Mouse (Mus musculus) forebrain, embryonic 12.5 days (tissue): ENCODE measurements around the gene Taar2. TPM values are rescaled to one million over a fixed set of nuclear protein-coding genes. Genes with fewer than 3 reads are reported as not detected.

Experiments used
- ATAC-seq: fragments of 200-750 bp; cut with Nextera tagmentation; 2 replicates; pipeline ENCODE4 v1.8.0; 2017; ENCODE audit warnings: moderate TSS enrichment; ENCODE audit not compliant: low FRiP score
- H3K27ac ChIP-seq: fragments of 300-500 bp; sonication (generic); 2 replicates; pipeline ENCODE4 v1.5.1; 2016; ENCODE audit warnings: mild to moderate bottlenecking
- H3K27me3 ChIP-seq: fragments of 300-500 bp; sonication (generic); 2 replicates; pipeline ENCODE4 v1.6.1; 2016; ENCODE audit warnings: mild to moderate bottlenecking
- H3K36me3 ChIP-seq: fragments of 300-500 bp; sonication (generic); replicated peaks from 2 replicates; pipeline ENCODE4 v1.6.1; 2016; ENCODE audit warnings: mild to moderate bottlenecking
- H3K4me1 ChIP-seq: fragments of 300-500 bp; sonication (generic); 2 replicates; pipeline ENCODE4 v1.6.1; 2016
- H3K4me2 ChIP-seq: fragments of 300-500 bp; sonication (generic); 2 replicates; pipeline ENCODE4 v1.6.1; 2016; ENCODE audit warnings: mild to moderate bottlenecking, moderate library complexity
- H3K4me3 ChIP-seq: fragments of 300-500 bp; sonication (generic); replicated peaks from 2 replicates; pipeline ENCODE4 v1.5.1; 2016; ENCODE audit warnings: mild to moderate bottlenecking
- H3K9ac ChIP-seq: fragments of 300-500 bp; sonication (generic); 2 replicates; pipeline ENCODE4 v1.6.1; 2016; ENCODE audit warnings: mild to moderate bottlenecking
- H3K9me3 ChIP-seq: fragments of 300-500 bp; sonication (generic); 2 replicates; pipeline ENCODE4 v1.6.1; 2016
- WGBS: fragments of 180-500 bp; shearing (Covaris S2); methylation state at CpG from one replicate; pipeline ENCODE4 v1.1.7; 2016; 5-methylcytosine and 5-hydroxymethylcytosine counted together
- polyA plus RNA-seq: library from polyadenylated mRNA; unstranded; fragments of >200 nt; fragmentation: Nextera tagmentation; extraction: Ambion mirVana; gene quantifications from 2 replicates; pipeline ENCODE4 v1.2.1, GENCODE M21; 2016

Gene Taar2
- polyA plus RNA-seq, 1 experiment from 2014 or later, result not detected

- Histone ChIP-seq H3K36me3 (no peaks in the 10 kb centered on the region), H3K27me3 (no peaks in the 10 kb centered on the region), H3K9me3 (no peaks in the 10 kb centered on the region), H3K4me3 (no peak overlapping the region), H3K4me2 (no peak overlapping the region), H3K4me1 (no peaks in the 10 kb centered on the region), H3K27ac (no peak overlapping the region), H3K9ac (no peak overlapping the region)
- ATAC-seq, result no peak
- 89% methylated on average over 6 of the region's 6 CpGs for WGBS
Observed at GRCm38 (mm10) chr10:23951714-23952113, 13.3 kb downstream of the Taar2 start.

GRCm38 (mm10) chr10:23959071-23959470, 20.7 kb downstream of the Taar2 start:
- WGBS, result 73% methylated on average over 3 of the region's 3 CpGs
- Histone ChIP-seq H3K4me1 (no peaks in the 10 kb centered on the region), H3K4me2 (no peak overlapping the region), H3K36me3 (no peaks in the 10 kb centered on the region), H3K27ac (no peak overlapping the region), H3K9ac (no peak overlapping the region), H3K4me3 (no peak overlapping the region), H3K9me3 (no peaks in the 10 kb centered on the region), H3K27me3 (no peaks in the 10 kb centered on the region)
- ATAC-seq, result no peak

- Histone ChIP-seq H3K27me3 (no peaks in the 10 kb centered on the region), H3K4me3 (no peak within 1 kb of the TSS), H3K4me1 (no peaks in the 10 kb centered on the region), H3K9me3 (no peaks in the 10 kb centered on the region), H3K27ac (no peak within 1 kb of the TSS), H3K36me3 (no peaks in the 10 kb centered on the region), H3K4me2 (no peak within 1 kb of the TSS), H3K9ac (no peak within 1 kb of the TSS)
- 94% methylated on average over 13 of the region's 13 CpGs for WGBS
- no peak for ATAC-seq
Observed at GRCm38 (mm10) chr10:23960444-23960915, 22.1 kb downstream of the Taar2 start, which contains the start of gene Taar4. Gene Taar4, plus strand, starts transcription at chr10:23960494.

GRCm38 (mm10) chr10:23963444-23963843, 25.1 kb downstream of the Taar2 start:
- ATAC-seq, result no peak

GRCm38 (mm10) chr10:23964921-23965610, 26.7 kb downstream of the Taar2 start:
- H3K36me3 ChIP-seq, result no peaks in the 10 kb centered on the region
- 91% methylated on average over 6 of the region's 6 CpGs for WGBS

More at GRCm38 (mm10) chr10:23963444-23963843, 25.1 kb downstream of the Taar2 start:
- Histone ChIP-seq H3K9ac (no peak overlapping the region), H3K4me1 (no peaks in the 10 kb centered on the region), H3K27ac (no peak overlapping the region), H3K9me3 (no peaks in the 10 kb centered on the region), H3K4me3 (no peak overlapping the region), H3K36me3 (no peaks in the 10 kb centered on the region), H3K4me2 (no peak overlapping the region), H3K27me3 (no peaks in the 10 kb centered on the region)
- WGBS, result 62% methylated on average over 3 of the region's 3 CpGs

GRCm38 (mm10) chr10:23970656-23971165, 32.3 kb downstream of the Taar2 start, which contains the start of gene Taar5:
Gene Taar5, plus strand, starts transcription at chr10:23970706.
- no peak for ATAC-seq
- WGBS, result 89% methylated on average over 11 of the region's 11 CpGs

More at GRCm38 (mm10) chr10:23964921-23965610, 26.7 kb downstream of the Taar2 start:
- Histone ChIP-seq H3K9ac (no peak overlapping the region), H3K9me3 (no peaks in the 10 kb centered on the region), H3K4me2 (no peak overlapping the region), H3K27me3 (no peaks in the 10 kb centered on the region), H3K4me1 (no peaks in the 10 kb centered on the region), H3K27ac (no peak overlapping the region), H3K4me3 (no peak overlapping the region)
- ATAC-seq, result no peak

GRCm38 (mm10) chr10:23971256-23971655, 32.9 kb downstream of the Taar2 start:
- Histone ChIP-seq H3K27ac (no peak overlapping the region), H3K9me3 (no peaks in the 10 kb centered on the region), H3K4me2 (no peak overlapping the region), H3K4me1 (no peaks in the 10 kb centered on the region), H3K27me3 (no peaks in the 10 kb centered on the region), H3K36me3 (no peaks in the 10 kb centered on the region), H3K4me3 (no peak overlapping the region), H3K9ac (no peak overlapping the region)
- WGBS, result 86% methylated on average over 5 of the region's 5 CpGs
- no peak for ATAC-seq

More at GRCm38 (mm10) chr10:23970656-23971165, 32.3 kb downstream of the Taar2 start, which contains the start of gene Taar5:
- no peak within 1 kb of the TSS for H3K4me3 ChIP-seq
- no peaks in the 10 kb centered on the region for H3K9me3 ChIP-seq
- H3K4me1 ChIP-seq, result no peaks in the 10 kb centered on the region
- no peak within 1 kb of the TSS for H3K27ac ChIP-seq
- no peak within 1 kb of the TSS for H3K9ac ChIP-seq
- H3K27me3 ChIP-seq, result no peaks in the 10 kb centered on the region
- no peak within 1 kb of the TSS for H3K4me2 ChIP-seq
- no peaks in the 10 kb centered on the region for H3K36me3 ChIP-seq

GRCm38 (mm10) chr10:23977958-23978357, 39.6 kb downstream of the Taar2 start:
- no peaks in the 10 kb centered on the region for H3K9me3 ChIP-seq
- H3K9ac ChIP-seq, result no peak overlapping the region
- H3K36me3 ChIP-seq, result no peaks in the 10 kb centered on the region
- no peaks in the 10 kb centered on the region for H3K27me3 ChIP-seq
- H3K4me1 ChIP-seq, result no peaks in the 10 kb centered on the region
- H3K4me2 ChIP-seq, result no peak overlapping the region
- WGBS, result 36% methylated on average over 4 of the region's 4 CpGs
- ATAC-seq, result no peak
- H3K27ac ChIP-seq, result no peak overlapping the region
- H3K4me3 ChIP-seq, result no peak overlapping the region

- ATAC-seq, result peak; percentile 89
- WGBS, result 40% methylated on average over 16 of the region's 16 CpGs
- Histone ChIP-seq H3K9me3 (no peaks in the 10 kb centered on the region), H3K4me1 (no peaks in the 10 kb centered on the region), H3K9ac (no peak overlapping the region), H3K27ac (no peak overlapping the region), H3K27me3 (no peaks in the 10 kb centered on the region), H3K4me3 (no peak overlapping the region), H3K4me2 (no peak overlapping the region), H3K36me3 (no peaks in the 10 kb centered on the region)
Observed at GRCm38 (mm10) chr10:23978901-23979705, 40.7 kb downstream of the Taar2 start.

GRCm38 (mm10) chr10:23985546-23985945, 47.2 kb downstream of the Taar2 start, which contains the start of gene Taar6:
Gene Taar6, minus strand, starts transcription at chr10:23985646.
- H3K9me3 ChIP-seq, result no peaks in the 10 kb centered on the region
- H3K27ac ChIP-seq, result no peak within 1 kb of the TSS
- no peak within 1 kb of the TSS for H3K4me2 ChIP-seq
- no peak within 1 kb of the TSS for H3K9ac ChIP-seq
- ATAC-seq, result no peak
- H3K27me3 ChIP-seq, result no peaks in the 10 kb centered on the region
- H3K4me3 ChIP-seq, result no peak within 1 kb of the TSS
- H3K36me3 ChIP-seq, result no peaks in the 10 kb centered on the region
- WGBS, result 86% methylated on average over 8 of the region's 8 CpGs
- H3K4me1 ChIP-seq, result no peaks in the 10 kb centered on the region

GRCm38 (mm10) chr10:23986419-23986818, 48.0 kb downstream of the Taar2 start:
- no peak overlapping the region for H3K9ac ChIP-seq
- ATAC-seq, result no peak
- no peaks in the 10 kb centered on the region for H3K27me3 ChIP-seq
- H3K36me3 ChIP-seq, result no peaks in the 10 kb centered on the region
- no peak overlapping the region for H3K27ac ChIP-seq
- H3K4me2 ChIP-seq, result no peak overlapping the region
- H3K4me1 ChIP-seq, result no peaks in the 10 kb centered on the region
- no peak overlapping the region for H3K4me3 ChIP-seq
- WGBS, result 78% methylated on average over 5 of the region's 5 CpGs
- H3K9me3 ChIP-seq, result no peaks in the 10 kb centered on the region
